ENCODE assay signal across 1 mouse cellular context in the genomic region with DNA sequence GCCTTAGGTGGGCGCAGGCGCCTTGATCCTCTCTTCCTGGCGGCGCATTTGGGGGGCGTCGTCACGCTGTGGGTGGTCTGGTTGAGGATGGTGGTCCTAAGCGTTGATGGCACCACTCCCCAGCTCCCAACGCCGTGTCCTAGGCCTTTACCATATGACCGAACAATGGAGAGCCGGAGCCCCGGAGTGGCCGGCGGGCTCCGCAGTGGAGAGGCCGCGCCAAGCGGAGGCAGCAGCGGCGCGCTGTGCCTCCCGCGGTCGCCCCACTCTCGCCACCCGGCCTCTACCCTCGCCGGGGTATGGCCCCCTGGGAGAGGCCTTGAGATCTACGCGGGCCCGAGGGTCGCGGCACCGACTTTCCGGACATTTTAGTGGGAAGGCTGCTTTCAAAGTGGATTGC.
TF ChIP-seq lines count a peak whose summit lies in the region.

No protein-coding gene starts in this region.

TF ChIP-seq in ES-E14, 5 proteins besides CTCF, POLR2A, EP300 and RAD21:
- no peak for TF ChIP-seq MAFK (IDR thresholded peaks at IDR 0.05; ENCODE audit: insufficient read depth, low read depth, low read length)
- TF ChIP-seq ZC3H11A (IDR thresholded peaks at IDR 0.05; ENCODE audit: borderline replicate concordance, low read depth, low read length) = no peak
